Mouse (Mus musculus) midbrain, embryonic 14.5 days (tissue): ENCODE results near the gene Tmem184a. TPM values are rescaled to one million over a fixed set of nuclear protein-coding genes. Genes with fewer than 3 reads are reported as not detected.

Experiments
- ATAC-seq: fragments of 200-750 bp; cut with Nextera tagmentation; 2 replicates; pipeline ENCODE4 v1.8.0; 2017; ENCODE audit warnings: moderate number of reproducible peaks, moderate library complexity; ENCODE audit not compliant: low FRiP score, low TSS enrichment
- DNase-seq: peaks from one replicate; pipeline ENCODE4 v3.0.0-alpha.2; 2015
- H3K27ac ChIP-seq: fragments of 300-500 bp; sonication (generic); replicated peaks from 2 replicates; pipeline ENCODE4 v1.5.1; 2014; ENCODE audit warnings: mild to moderate bottlenecking, low read depth, low read length, moderate library complexity
- H3K27me3 ChIP-seq: fragments of 300-500 bp; sonication (generic); 2 replicates; pipeline ENCODE4 v1.6.1; 2014; ENCODE audit warnings: low read length, control low read depth, mixed read lengths; ENCODE audit not compliant: control insufficient read depth, insufficient read depth
- H3K36me3 ChIP-seq: fragments of 300-500 bp; sonication (generic); 2 replicates; pipeline ENCODE4 v1.6.1; 2014; ENCODE audit warnings: low read length, control low read depth; ENCODE audit not compliant: control insufficient read depth, insufficient read depth
- H3K4me1 ChIP-seq: fragments of 300-500 bp; sonication (generic); 2 replicates; pipeline ENCODE4 v1.6.1; 2014; ENCODE audit warnings: mild to moderate bottlenecking, antibody characterized with exemption, low read length, control low read depth; ENCODE audit not compliant: control insufficient read depth, insufficient read depth
- H3K4me2 ChIP-seq: fragments of 300-500 bp; sonication (generic); 2 replicates; pipeline ENCODE4 v1.6.1; 2014; ENCODE audit warnings: mild to moderate bottlenecking, low read length, moderate library complexity
- H3K4me3 ChIP-seq: fragments of 300-500 bp; sonication (generic); replicated peaks from 2 replicates; pipeline ENCODE4 v1.5.1; 2014; ENCODE audit warnings: low read depth, low read length
- H3K9ac ChIP-seq: fragments of 300-500 bp; sonication (generic); replicated peaks from 2 replicates; pipeline ENCODE4 v1.6.1; 2014; ENCODE audit warnings: mild to moderate bottlenecking, low read length, moderate library complexity
- H3K9me3 ChIP-seq: fragments of 300-500 bp; sonication (generic); 2 replicates; pipeline ENCODE4 v1.6.1; 2016; ENCODE audit warnings: low read length, control low read depth, mixed read lengths; ENCODE audit not compliant: control insufficient read depth
- WGBS: fragments of 180-500 bp; shearing (Covaris S2); extraction: QIAGEN DNeasy Blood & Tissue Kit; methylation state at CpG from one replicate; pipeline ENCODE4 v1.1.7; 2014; 5-methylcytosine and 5-hydroxymethylcytosine counted together
- polyA plus RNA-seq: library from polyadenylated mRNA; unstranded; fragments of >200 nt; fragmentation: Nextera tagmentation; extraction: Ambion mirVana; gene quantifications from 2 replicates; pipeline ENCODE4 v1.2.1, GENCODE M21; 2014

The Tmem184a gene
- polyA plus RNA-seq, 1 experiment from 2014 or later = 0.08 TPM

- H3K4me3 ChIP-seq = no peak overlapping the region
- H3K27me3 ChIP-seq = no peaks in the 10 kb centered on the region
- no peak overlapping the region for H3K9ac ChIP-seq
- peaks cover 33% of the 10 kb centered on the region for H3K4me1 ChIP-seq
- H3K9me3 ChIP-seq = no peaks in the 10 kb centered on the region
- no peak for ATAC-seq
- no peaks in the 10 kb centered on the region for H3K36me3 ChIP-seq
- 80% methylated on average over 11 of the region's 11 CpGs for WGBS
- no peak overlapping the region; the same call in 1 of the 2 replicates for H3K4me2 ChIP-seq
- no peak for DNase-seq
- no peak overlapping the region for H3K27ac ChIP-seq
Measured at GRCm38 (mm10) chr5:139793338-139794089, 26.2 kb downstream of the Tmem184a start.

GRCm38 (mm10) chr5:139792966-139793337 lies 26.8 kb downstream of the Tmem184a start:
- peaks cover 27% of the 10 kb centered on the region for H3K4me1 ChIP-seq
- ATAC-seq = no peak
- H3K9ac ChIP-seq = no peak overlapping the region
- H3K4me3 ChIP-seq = no peak overlapping the region
- no peak for DNase-seq
- no peaks in the 10 kb centered on the region for H3K9me3 ChIP-seq
- no peaks in the 10 kb centered on the region for H3K36me3 ChIP-seq
- H3K4me2 ChIP-seq = peak overlapping the region; percentile 100
- no peaks in the 10 kb centered on the region for H3K27me3 ChIP-seq
- no peak overlapping the region for H3K27ac ChIP-seq
- 52% methylated on average over 3 of the region's 3 CpGs for WGBS

- WGBS = 25% methylated on average over 11 of the region's 11 CpGs
Measured at GRCm38 (mm10) chr5:139792159-139792775, 27.4 kb downstream of the Tmem184a start.

GRCm38 (mm10) chr5:139791227-139792158 lies 28.2 kb downstream of the Tmem184a start, which contains the start of gene Mafk:
Gene Mafk, plus strand, starts transcription at chr5:139791513.
- ATAC-seq (peak; percentile 88), DNase-seq (peak; percentile 90)
- peaks cover 13% of the 10 kb centered on the region for H3K4me1 ChIP-seq
- H3K4me3 ChIP-seq = peak within 1 kb of the TSS; percentile 75
- no peaks in the 10 kb centered on the region for H3K36me3 ChIP-seq
- no peaks in the 10 kb centered on the region for H3K9me3 ChIP-seq
- H3K27ac ChIP-seq = peak within 1 kb of the TSS; percentile 49
- H3K27me3 ChIP-seq = no peaks in the 10 kb centered on the region
- WGBS = under 1% methylated on average over 92 of the region's 92 CpGs
- peak within 1 kb of the TSS; percentile 100 for H3K4me2 ChIP-seq
- H3K9ac ChIP-seq = peak within 1 kb of the TSS; percentile 62

More at GRCm38 (mm10) chr5:139792159-139792775, 27.4 kb downstream of the Tmem184a start:
- DNase-seq = no peak
- Histone ChIP-seq H3K27me3 (no peaks in the 10 kb centered on the region), H3K4me1 (peaks cover 21% of the 10 kb centered on the region), H3K4me2 (peak overlapping the region; percentile 100), H3K27ac (no peak overlapping the region), H3K9me3 (no peaks in the 10 kb centered on the region), H3K9ac (peak overlapping the region; percentile 62; the same call in 1 of the 2 replicates), H3K4me3 (peak overlapping the region; percentile 75), H3K36me3 (no peaks in the 10 kb centered on the region)
- ATAC-seq = no peak

DNA sequence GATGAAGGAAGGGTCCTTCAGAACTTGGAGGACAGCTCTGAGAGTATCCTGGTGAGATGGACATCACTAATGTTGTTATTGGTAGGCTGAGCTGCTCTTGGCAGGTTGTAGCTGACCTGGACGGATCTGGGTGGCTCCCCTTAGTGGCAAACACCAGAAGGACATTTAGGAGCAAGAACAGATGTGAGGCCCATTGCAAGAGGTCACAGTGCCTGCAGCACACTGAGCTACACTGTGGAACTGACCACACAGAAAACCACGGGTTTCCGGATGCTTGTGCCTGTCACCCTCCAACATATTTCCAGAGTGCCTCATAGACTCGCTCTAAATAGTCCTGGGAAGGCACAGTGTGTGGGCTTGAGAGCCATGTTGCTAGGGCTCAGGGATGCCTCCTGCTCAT lies 30.3 kb downstream of the Tmem184a start:
- 57% methylated on average over 4 of the region's 4 CpGs for WGBS
- no peaks in the 10 kb centered on the region for H3K36me3 ChIP-seq
- ATAC-seq = no peak
- no peak overlapping the region for H3K9ac ChIP-seq
- DNase-seq = no peak
- H3K27me3 ChIP-seq = no peaks in the 10 kb centered on the region
- no peak overlapping the region for H3K27ac ChIP-seq
- no peak overlapping the region for H3K4me3 ChIP-seq
- H3K4me2 ChIP-seq = no peak overlapping the region
- H3K4me1 ChIP-seq = peaks cover 11% of the 10 kb centered on the region
- no peaks in the 10 kb centered on the region for H3K9me3 ChIP-seq

DNA sequence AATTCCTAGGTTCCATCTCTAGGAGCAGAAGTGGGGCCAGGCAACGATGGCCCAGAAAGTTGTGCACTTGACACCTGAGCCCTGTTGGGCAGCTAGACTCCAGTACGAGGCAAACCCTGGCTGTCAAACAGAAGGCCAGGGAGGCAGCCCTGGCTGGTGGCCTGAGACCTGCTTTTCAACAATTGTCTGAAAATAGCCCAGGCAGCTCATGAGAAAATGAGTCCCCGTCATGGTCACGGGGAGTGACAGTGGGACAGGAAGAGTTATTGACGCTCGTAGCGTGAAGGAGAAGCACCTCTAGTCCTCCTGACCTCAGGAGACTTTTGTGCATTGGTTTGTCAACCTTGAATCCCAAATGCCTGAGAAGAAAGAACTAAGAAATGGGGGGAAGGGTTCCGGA lies 38.3 kb downstream of the Tmem184a start:
- Histone ChIP-seq H3K4me3 (no peak overlapping the region), H3K9me3 (no peaks in the 10 kb centered on the region), H3K36me3 (no peaks in the 10 kb centered on the region), H3K27ac (no peak overlapping the region), H3K4me1 (no peaks in the 10 kb centered on the region), H3K4me2 (no peak overlapping the region), H3K9ac (no peak overlapping the region), H3K27me3 (no peaks in the 10 kb centered on the region)
- ATAC-seq (no peak), DNase-seq (no peak)
- WGBS = 83% methylated on average over 8 of the region's 8 CpGs

GRCm38 (mm10) chr5:139776966-139777365 lies 42.8 kb downstream of the Tmem184a start:
- H3K4me2 ChIP-seq = no peak overlapping the region
- H3K36me3 ChIP-seq = peaks cover 17% of the 10 kb centered on the region
- H3K27me3 ChIP-seq = no peaks in the 10 kb centered on the region
- H3K9me3 ChIP-seq = no peaks in the 10 kb centered on the region
- peaks cover 8% of the 10 kb centered on the region; the same call in 1 of the 2 replicates for H3K4me1 ChIP-seq
- ATAC-seq = no peak
- 80% methylated on average over 5 of the region's 5 CpGs for WGBS
- no peak overlapping the region for H3K27ac ChIP-seq
- no peak overlapping the region for H3K4me3 ChIP-seq
- no peak overlapping the region for H3K9ac ChIP-seq
- no peak for DNase-seq

DNA sequence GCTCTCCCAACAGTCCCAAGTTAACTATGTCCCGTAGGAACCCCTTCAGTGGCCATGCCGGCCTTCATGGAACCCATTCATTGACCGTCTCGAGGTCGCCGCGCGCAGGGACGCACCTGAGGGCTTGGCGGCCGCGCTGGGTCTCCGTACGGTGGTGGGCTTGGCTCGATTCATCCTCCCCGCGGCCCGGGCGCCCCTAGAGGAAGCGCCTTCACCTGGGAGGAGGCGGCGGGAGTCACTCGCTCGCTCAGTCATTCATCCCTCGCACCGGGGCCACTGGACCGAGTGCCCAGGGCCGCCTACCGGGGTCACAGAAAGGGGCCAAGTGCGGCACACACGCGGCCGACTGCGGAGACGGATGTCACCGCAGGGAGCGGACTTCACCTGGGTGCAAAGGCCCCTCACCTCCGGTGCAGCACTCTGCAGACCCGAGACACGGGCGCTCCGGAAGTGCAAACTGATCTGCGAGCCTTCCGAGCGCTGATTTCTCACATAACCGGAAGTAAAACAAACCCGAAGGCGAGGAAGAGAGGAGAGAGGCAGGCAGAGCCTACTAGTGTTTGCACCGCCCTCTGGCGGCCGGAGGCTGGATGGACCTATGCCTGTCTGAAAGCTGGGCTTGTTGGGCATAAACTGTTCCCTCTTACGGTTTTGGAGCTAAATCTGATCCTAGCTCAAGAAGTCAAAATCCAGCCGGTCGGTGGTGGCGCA lies 44.3 kb downstream of the Tmem184a start, which contains the start of gene Ints1:
TSS of gene Ints1 (minus strand) at position 459 of the 711 bp plus-strand sequence.
- peaks cover 8% of the 10 kb centered on the region; the same call in 1 of the 2 replicates for H3K4me1 ChIP-seq
- peak within 1 kb of the TSS; percentile 97 for H3K4me2 ChIP-seq
- under 1% methylated on average over 55 of the region's 55 CpGs for WGBS
- H3K9me3 ChIP-seq = no peaks in the 10 kb centered on the region
- peak within 1 kb of the TSS; percentile 88 for H3K4me3 ChIP-seq
- peak; percentile 99 for DNase-seq
- no peaks in the 10 kb centered on the region for H3K27me3 ChIP-seq
- peaks cover 33% of the 10 kb centered on the region for H3K36me3 ChIP-seq
- peak; percentile 90 for ATAC-seq
- peak within 1 kb of the TSS; percentile 28; the same call in 1 of the 2 replicates for H3K27ac ChIP-seq
- H3K9ac ChIP-seq = peak within 1 kb of the TSS; percentile 72
